22 mouse cellular contexts compared by ENCODE assay signal in genomic region chr4:150491710-150492109, GRCm38 (mm10).
"Had no signal": no experiment of that assay in that cellular context is flagged by ENCODE, and none has a peak within 500 bp of the region (broad histone marks: within the 10 kb centered on the region; RNA-seq: fewer than 3 reads in every experiment).

No protein-coding gene starts in this region.

- H3K9me3 ChIP-seq: kidney, embryonic 15.5 days; limb, embryonic 12.5 days; limb, embryonic 15.5 days; megakaryocyte, embryonic 14.5 days; midbrain, embryonic 10.5 days; midbrain, embryonic 13.5 days; neural tube, embryonic 12.5 days; neural tube, embryonic 15.5 days had no signal

- H3K27me3 ChIP-seq: kidney, embryonic 15.5 days; limb, embryonic 12.5 days; limb, embryonic 15.5 days; megakaryocyte, embryonic 14.5 days; midbrain, embryonic 13.5 days; neural tube, embryonic 12.5 days; neural tube, embryonic 15.5 days had no signal

- H3K4me3 ChIP-seq: kidney, embryonic 15.5 days; limb, embryonic 12.5 days; limb, embryonic 15.5 days; megakaryocyte, embryonic 14.5 days; midbrain, embryonic 10.5 days; midbrain, embryonic 13.5 days; neural tube, embryonic 12.5 days; neural tube, embryonic 15.5 days had no signal

- H3K27ac ChIP-seq: kidney, embryonic 15.5 days; limb, embryonic 12.5 days; limb, embryonic 15.5 days; liver, embryonic 14.5 days; midbrain, embryonic 10.5 days; midbrain, embryonic 13.5 days; neural tube, embryonic 12.5 days; neural tube, embryonic 15.5 days; stomach, postnatal 0 days had no signal

- ATAC-seq: liver, postnatal 0 days; lung, postnatal 0 days; midbrain, embryonic 13.5 days had no signal

- H3K4me2 ChIP-seq: kidney, embryonic 15.5 days; limb, embryonic 12.5 days; limb, embryonic 15.5 days; liver, embryonic 11.5 days; lung, embryonic 14.5 days; midbrain, embryonic 13.5 days; neural tube, embryonic 12.5 days; neural tube, embryonic 15.5 days had no signal

- DNase-seq: kidney, adult 8-10 months; kidney, postnatal 10 days; kidney, postnatal 36 days; left cerebral cortex, postnatal 4 days; liver, postnatal 0 days; lung, embryonic 14.5 days; lung, postnatal 36 days; thymus, adult 2 months; thymus, postnatal 14 days; thymus, postnatal 4 days had no signal

- H3K9ac ChIP-seq: kidney, embryonic 15.5 days; limb, embryonic 12.5 days; limb, embryonic 15.5 days; liver, embryonic 14.5 days; liver, postnatal 0 days; lung, embryonic 14.5 days; midbrain, embryonic 13.5 days; neural tube, embryonic 12.5 days; neural tube, embryonic 15.5 days had no signal

- H3K36me3 ChIP-seq: midbrain, embryonic 10.5 days; midbrain, embryonic 13.5 days; neural tube, embryonic 12.5 days; neural tube, embryonic 15.5 days had no signal
